Mouse (Mus musculus) inflammation-experienced regulatory T-cells, adult 6 months (primary cell): Measurements from ENCODE around the gene Prrx2. TPM values are rescaled to one million over a fixed set of nuclear protein-coding genes. Genes with fewer than 3 reads are reported as not detected.

ENCODE experiments used
- ATAC-seq: one replicate; pipeline ENCODE4 v1.8.0; 2017
- polyA plus RNA-seq, 3 experiments: library from polyadenylated mRNA; unstranded; fragments of 100-300 nt; shearing (Covaris generic); gene quantifications; one replicate each; pipeline ENCODE4 v1.2.1; 2017

Prrx2 gene
- polyA plus RNA-seq, 3 experiments from 2014 or later = not detected

GRCm38 (mm10) chr2:30823385-30824153 is 11.2 kb upstream of the Prrx2 start:
- no peak for ATAC-seq

GRCm38 (mm10) chr2:30826825-30827748 is 7.7 kb upstream of the Prrx2 start:
- ATAC-seq = peak; percentile 46

GRCm38 (mm10) chr2:30827749-30828475 is 6.9 kb upstream of the Prrx2 start:
- ATAC-seq = peak; percentile 93

DNA sequence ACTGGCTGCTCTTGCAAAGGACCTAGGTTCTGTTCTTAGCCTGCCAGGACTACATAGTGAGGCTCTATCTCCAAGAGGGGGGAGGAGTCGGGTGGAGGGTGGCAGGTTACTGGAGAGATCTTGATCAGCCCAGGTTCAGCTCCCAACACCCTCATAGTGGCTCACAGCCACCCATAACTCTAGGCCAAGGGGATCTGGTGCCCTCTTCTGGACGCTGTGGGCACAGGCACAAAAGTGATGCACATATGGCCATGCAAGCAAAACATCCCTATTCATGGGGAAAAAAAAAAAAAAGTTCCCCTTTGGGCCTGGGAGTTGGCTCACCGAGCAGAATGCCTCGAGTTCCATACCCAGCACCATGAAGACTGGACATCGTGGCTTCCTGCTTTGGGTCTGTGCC is 5.5 kb upstream of the Prrx2 start:
- ATAC-seq = no peak

DNA sequence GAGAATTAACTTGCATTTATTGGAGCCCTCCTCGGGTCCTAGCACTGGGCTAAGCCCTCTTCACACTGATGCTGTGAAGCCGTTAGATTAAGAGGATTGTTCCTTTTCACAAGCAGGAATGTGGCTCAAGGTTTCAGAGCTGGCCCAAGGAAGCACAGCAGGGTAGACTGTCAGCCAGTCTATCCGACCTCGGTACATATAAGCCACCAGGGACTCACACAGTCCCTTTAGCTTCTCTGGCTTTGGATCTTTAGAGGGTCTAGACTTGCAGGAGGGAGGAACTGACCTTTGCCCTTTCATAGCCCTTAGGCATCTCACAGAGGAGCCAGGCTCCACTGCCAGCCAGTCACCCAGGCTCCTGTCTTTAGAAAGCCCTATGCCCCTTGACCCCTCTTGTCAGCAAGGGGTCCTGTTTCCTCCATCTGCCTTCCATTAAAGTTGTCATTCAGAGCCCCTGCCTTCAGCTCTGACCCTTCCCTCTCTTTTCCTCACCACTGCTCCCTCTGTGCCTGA is 4.4 kb upstream of the Prrx2 start, which contains the start of gene Asb6:
Gene Asb6 (minus strand): TSS at position 51 of the 513 bp plus-strand sequence.
- ATAC-seq = no peak

DNA sequence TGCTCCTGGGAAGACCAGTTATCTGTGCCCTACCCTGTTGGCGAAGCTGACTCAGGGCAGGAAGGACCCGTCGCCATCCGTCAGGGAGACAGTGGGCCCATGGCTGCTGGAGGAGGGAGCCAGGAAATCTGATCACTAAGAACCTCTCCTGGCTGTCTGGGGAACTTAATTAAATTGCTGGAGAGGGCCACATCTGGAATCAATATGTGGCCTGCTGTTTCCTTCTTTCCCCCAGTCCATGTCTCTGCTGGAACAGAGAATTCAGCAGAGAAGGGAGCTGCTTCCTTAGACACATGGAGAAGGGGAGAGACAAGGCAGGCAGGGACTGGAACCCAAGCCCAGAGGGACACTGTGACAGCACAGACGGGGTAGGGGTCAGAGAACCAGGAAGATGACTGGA is 1.1 kb upstream of the Prrx2 start:
- ATAC-seq = no peak

DNA sequence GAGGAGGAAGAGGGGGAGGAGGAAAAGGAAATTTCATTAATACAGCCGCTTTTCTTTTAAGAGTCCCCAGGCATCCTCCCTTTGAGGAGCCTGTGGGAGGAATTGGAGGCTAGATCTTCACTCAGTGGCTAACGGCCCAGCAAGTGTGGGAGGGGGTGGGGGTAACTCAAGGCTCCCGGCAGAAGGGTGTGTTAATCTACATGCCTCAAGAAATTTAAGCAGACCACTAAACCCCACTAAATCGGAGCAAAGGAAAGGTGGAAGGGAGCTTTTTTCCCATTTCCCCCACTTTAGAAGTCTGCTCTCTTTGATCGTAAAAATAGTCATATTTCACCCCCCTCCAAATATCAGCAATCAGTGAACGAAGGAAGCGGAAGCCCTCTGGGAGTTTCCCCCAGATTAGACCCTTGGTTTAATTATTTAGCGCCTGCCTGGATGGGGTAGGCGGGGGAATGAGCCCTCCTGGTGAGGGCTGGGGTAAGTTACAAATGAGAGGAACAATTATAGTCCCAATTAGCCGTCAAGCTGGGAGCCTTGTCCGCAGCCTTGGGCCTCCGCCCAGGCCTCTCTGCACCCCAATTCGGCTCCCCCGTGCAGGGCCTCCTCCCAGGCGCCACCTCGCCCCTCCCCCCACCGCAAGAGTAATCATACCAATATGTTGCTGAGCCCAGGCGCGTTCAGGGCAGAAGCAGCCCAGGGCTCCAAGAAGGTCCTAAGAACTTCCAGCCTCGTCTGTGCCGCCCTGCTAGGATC is 1.6 kb downstream of the Prrx2 start:
- no peak for ATAC-seq

- ATAC-seq = no peak
These were observed 7.8 kb downstream of the Prrx2 start for GRCm38 (mm10) chr2:30842615-30843014.

DNA sequence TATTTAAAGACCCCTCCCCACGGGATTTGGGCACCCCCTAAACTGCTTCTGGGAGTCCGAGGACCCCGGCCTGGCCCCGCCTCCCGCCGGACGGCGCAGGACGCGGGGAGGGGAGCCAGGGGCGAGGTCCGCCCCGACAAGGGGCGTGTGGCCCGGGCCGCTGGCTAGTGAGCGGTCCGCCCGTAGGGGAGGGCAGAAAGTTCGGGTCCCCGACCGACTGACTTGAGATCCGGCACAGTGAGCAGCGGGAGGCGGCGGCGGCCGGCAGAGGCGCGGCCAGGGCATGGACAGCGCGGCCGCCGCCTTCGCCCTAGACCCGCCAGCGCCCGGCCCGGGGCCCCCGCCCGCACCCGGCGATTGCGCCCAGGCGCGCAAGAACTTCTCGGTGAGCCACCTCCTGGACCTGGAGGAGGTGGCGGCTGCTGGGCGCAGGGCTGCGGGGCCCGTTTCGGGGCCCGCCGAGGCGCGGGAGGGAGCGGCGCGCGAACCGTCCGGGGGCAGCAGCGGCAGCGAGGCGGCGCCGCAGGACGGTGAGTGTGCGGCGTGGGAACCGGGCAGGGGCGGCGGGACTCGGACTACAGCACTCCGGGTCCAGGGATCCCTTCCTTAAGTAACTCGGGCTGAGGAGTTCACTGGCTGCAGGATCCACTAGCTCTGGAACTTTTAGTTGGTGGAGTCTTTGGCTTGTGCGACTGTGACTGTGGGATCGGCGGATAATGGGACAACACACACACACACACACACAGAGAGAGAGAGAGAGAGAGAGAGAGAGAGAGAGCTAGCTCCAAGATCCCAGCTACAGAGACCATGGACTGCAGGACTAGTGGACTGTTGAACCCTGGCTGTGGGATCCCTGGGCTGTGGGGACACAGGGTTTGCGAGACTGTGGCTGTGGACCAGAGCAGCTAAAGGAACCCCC is 10.6 kb downstream of the Prrx2 start:
- ATAC-seq = no peak

DNA sequence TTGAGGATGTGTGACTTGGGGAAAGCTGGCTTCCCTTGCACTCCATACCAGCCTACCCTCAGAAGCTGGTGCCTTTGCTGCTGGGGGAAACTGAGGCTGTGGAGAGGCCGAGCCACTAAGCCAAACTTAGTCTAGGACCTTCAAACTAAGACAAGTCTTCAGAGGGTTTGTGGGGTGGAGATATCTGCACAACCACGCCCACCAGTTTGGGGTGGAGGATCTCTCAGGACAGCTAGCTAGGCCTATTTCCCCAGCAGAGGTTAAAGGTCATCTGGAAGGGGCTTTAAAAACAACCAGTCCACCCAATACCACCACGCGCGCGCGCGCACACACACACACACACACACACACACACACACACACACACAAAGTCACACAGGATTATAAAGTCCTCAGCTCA is 11.5 kb downstream of the Prrx2 start:
- no peak for ATAC-seq

GRCm38 (mm10) chr2:30846723-30847122 is 12.0 kb downstream of the Prrx2 start:
- no peak for ATAC-seq

- no peak for ATAC-seq
These were observed 13.4 kb downstream of the Prrx2 start for GRCm38 (mm10) chr2:30848184-30848583.

DNA sequence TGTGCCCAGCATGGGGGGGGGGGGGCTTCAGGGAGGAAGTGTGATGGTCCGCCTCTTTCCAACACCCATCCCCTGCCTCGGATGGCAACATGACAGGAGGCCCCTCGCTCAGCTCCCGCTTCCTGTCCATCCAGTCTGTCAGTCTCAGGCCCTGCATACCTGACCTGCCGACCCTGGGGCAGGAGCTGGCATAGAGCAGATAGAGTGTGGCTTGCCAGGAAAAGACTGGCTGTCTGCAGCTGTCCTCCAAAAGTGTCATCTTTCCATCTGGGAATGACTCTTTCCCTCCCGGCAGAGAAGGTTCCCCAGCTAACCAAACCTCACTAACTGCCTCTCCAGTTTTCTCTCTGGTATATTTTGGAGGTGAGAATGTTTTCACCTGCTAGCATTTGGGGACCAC is 15.8 kb downstream of the Prrx2 start:
- no peak for ATAC-seq

DNA sequence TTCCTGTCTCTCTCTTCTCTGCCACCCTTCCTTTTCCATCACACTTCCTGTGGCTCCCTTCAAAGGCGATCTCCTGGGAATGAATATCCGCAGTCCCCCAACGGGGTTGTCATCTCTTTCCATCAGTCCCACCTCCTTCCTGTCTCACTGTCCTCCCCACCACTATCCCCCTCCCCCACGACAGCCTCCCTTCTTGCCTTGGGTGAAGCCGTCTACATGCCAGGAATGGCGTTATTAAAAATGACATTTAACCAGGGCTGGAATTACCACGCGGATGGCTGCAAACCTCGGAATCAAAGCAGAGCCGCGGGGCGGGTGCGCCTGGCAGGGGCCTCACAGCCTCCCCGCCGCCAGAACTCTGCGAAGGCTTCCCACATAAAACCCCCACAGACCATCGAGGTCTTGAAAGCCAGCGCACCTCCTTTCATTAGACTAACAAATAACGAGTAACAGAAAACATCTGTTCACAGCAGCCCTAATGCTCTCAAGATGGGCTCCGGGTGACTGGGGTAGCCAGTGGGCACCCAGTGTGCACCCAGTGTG is 18.1 kb downstream of the Prrx2 start:
- ATAC-seq = no peak

DNA sequence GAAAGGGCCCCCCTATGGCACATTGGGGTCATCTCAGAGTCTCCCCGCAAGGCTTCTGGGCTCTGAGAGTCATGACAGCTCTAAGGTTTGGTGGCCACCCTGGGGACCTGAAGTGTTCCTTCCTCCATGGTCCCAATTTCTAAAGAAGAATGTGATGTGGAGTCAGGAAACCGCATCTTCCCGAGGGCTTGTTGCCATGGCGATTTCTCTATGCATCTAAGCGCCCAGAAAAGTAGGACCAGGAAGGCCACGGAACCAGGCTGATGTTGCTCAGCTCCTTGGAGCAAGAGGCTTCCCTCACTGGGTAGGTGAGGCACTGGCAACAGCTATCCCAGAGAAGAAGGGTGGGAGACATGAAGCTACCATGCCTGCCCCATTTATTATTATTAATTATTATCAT is 22.3 kb downstream of the Prrx2 start:
- no peak for ATAC-seq

DNA sequence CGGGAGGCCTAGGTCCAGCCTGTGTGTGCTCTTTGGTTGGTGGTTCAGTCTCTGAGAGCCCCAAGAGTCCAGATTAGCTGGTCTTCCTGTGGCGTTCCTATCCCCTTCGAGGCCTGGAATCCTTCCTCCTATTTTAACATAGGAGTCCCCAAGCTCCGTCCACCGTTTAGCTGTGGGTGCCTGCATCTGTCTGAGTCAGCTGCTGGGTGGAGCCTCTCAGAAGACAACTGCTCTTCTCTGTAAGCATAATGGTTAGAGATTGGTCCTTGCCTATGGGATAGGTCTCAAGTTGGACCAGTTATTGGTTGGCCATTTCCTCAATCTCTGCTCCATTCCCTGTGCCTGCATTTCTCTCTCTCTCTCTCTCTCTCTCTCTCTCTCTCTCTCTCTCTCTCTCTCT is 25.0 kb downstream of the Prrx2 start:
- ATAC-seq = no peak

DNA sequence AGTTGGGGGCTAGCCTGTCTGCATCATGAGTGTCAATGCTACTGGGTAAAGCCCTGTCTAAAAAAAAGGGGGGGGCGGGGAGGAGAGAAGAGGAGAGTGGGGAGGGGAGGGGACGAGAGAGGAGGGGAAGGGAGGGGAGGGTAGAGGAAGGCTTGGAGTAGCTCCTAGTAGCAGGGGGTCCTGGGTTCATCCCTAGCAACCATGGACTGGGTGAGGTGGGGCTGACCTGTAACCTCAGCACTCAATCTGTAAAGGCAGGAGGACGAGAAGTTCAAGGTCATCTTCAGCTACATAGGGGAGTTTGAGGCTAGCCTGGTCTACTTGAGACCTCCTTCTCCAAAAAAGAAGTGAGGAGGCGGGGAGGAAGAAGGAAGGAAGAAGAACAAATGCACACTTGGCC is 27.3 kb downstream of the Prrx2 start:
- ATAC-seq = no peak

DNA sequence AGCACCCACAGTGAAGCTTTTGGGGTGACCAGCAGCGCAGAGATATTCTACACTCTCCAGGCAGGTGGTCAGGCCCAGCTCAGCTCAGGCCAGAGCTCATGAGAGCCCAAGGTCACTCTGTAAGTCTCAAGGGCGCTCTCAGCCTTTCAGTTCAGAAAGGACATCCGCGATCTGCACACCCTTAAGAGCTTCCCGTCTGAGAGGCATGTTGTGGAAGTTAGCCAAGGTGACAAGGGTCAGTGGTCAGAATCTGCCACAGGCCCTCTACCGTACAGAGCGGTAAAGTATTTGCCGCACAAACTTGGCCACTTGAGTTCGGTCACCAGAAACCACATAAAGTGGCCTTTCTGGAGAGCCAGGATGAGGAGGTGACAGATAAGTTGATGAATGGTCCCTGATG is 28.8 kb downstream of the Prrx2 start:
- no peak for ATAC-seq

- no peak for ATAC-seq
These were observed 30.2 kb downstream of the Prrx2 start for GRCm38 (mm10) chr2:30864968-30865381.

DNA sequence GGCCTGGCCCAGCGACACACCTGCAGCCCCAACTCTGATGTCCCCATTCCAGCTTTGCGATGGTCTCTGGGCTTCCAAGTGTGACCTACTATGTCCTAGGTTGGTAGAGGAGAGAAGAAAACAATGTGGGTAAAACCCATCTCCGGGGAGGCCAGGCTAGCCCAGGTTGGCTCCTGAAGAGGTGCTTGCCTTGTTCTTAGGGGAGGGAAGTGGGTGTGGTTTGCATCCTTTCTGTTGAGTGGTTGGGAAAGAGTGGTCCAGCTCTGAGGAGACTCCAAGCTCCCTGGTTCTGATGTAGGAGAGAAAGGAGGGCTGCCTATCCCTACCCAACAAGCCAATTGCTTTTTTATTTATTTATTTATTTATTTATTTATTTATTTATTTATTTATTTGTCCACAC is 30.7 kb downstream of the Prrx2 start:
- no peak for ATAC-seq

- ATAC-seq = no peak
These were observed 36.1 kb downstream of the Prrx2 start for GRCm38 (mm10) chr2:30870863-30871262.
